Mouse (Mus musculus) adrenal gland, adult 2 months (tissue): ENCODE measurements around the gene Fndc4. TPM values are rescaled to one million over a fixed set of nuclear protein-coding genes. Genes with fewer than 3 reads are reported as not detected.
A peak's percentile ranks its signal among the peaks of the same experiment; 100 is the strongest.

Experiments used
- DNase-seq: peaks from one replicate; pipeline ENCODE4 v3.0.0; 2021
- long read RNA-seq: library from polyadenylated mRNA; stranded (forward); transcript quantifications from one replicate; pipeline ENCODE4 v2.0.0, GENCODE M21; 2021
- polyA plus RNA-seq: library from polyadenylated mRNA; depleted of rRNA; stranded (reverse); fragments of >200 nt; gene quantifications from 2 replicates; pipeline ENCODE4 v1.2.3, GENCODE M21; 2012; rRNA removed
- total RNA-seq, 2 experiments: library from RNA; stranded (reverse); gene quantifications; 2 replicates each; pipeline ENCODE4 v1.2.3; 2021

Gene Fndc4
- total RNA-seq, result 10 to 100 TPM; 11.1 to 20.8 TPM
- 25.0 and 28.6 TPM in 2 replicates for polyA plus RNA-seq
- long read RNA-seq, transcript Fndc4-202 (7 exons, 2,333 nt), result major isoform, 7 of 11 reads
- long read RNA-seq, partial matches to known transcripts, result 0 of 11 reads
- long read RNA-seq, other reads (novel, unspliced or antisense), result 0 of 11 reads

- peak; percentile 48 for DNase-seq
Measured at GRCm38 (mm10) chr5:31295606-31296141, at the start of gene Fndc4. Gene Fndc4 (minus strand): TSS chr5:31296080.

- DNase-seq, result peak; percentile 64
Measured at GRCm38 (mm10) chr5:31328255-31328654, 32.4 kb upstream of the Fndc4 start.

- DNase-seq, result peak; percentile 4
Measured at GRCm38 (mm10) chr5:31326850-31327249, 31.0 kb upstream of the Fndc4 start.

GRCm38 (mm10) chr5:31324085-31324484 is 28.2 kb upstream of the Fndc4 start:
- no peak for DNase-seq

GRCm38 (mm10) chr5:31322776-31323175 is 26.9 kb upstream of the Fndc4 start:
- DNase-seq, result no peak

GRCm38 (mm10) chr5:31312806-31313205 is 16.9 kb upstream of the Fndc4 start:
- no peak for DNase-seq

GRCm38 (mm10) chr5:31303093-31303492 is 7.2 kb upstream of the Fndc4 start:
- no peak for DNase-seq

GRCm38 (mm10) chr5:31301866-31302265 is 6.0 kb upstream of the Fndc4 start:
- no peak for DNase-seq

GRCm38 (mm10) chr5:31298486-31298885 is 2.6 kb upstream of the Fndc4 start:
- DNase-seq, result no peak

GRCm38 (mm10) chr5:31297981-31298380 is 2.1 kb upstream of the Fndc4 start:
- no peak for DNase-seq

- peak; percentile 13 for DNase-seq
Measured at GRCm38 (mm10) chr5:31297047-31297757, 1.3 kb upstream of the Fndc4 start, which contains the start of gene Gckr. Gene Gckr (plus strand): TSS chr5:31297443.

GRCm38 (mm10) chr5:31294964-31295605 is 795 bp downstream of the Fndc4 start:
- DNase-seq, result peak; percentile 55

GRCm38 (mm10) chr5:31291361-31291688 is 4.6 kb downstream of the Fndc4 start:
- DNase-seq, result no peak

GRCm38 (mm10) chr5:31290521-31291360 is 5.1 kb downstream of the Fndc4 start, which contains the start of gene Ift172:
Gene Ift172 (minus strand): TSS chr5:31291116.
- peak; percentile 98 for DNase-seq

GRCm38 (mm10) chr5:31289626-31290230 is 6.2 kb downstream of the Fndc4 start:
- DNase-seq, result no peak

GRCm38 (mm10) chr5:31288655-31289054 is 7.2 kb downstream of the Fndc4 start:
- no peak for DNase-seq

GRCm38 (mm10) chr5:31288225-31288624 is 7.7 kb downstream of the Fndc4 start:
- DNase-seq, result no peak

- DNase-seq, result no peak
Measured at GRCm38 (mm10) chr5:31279245-31279988, 16.5 kb downstream of the Fndc4 start.

GRCm38 (mm10) chr5:31273018-31273417 is 22.9 kb downstream of the Fndc4 start:
- DNase-seq, result no peak

GRCm38 (mm10) chr5:31267686-31268085 is 28.2 kb downstream of the Fndc4 start:
- DNase-seq, result no peak

- no peak for DNase-seq
Measured at GRCm38 (mm10) chr5:31266101-31266500, 29.8 kb downstream of the Fndc4 start.
